In the genomic region with DNA sequence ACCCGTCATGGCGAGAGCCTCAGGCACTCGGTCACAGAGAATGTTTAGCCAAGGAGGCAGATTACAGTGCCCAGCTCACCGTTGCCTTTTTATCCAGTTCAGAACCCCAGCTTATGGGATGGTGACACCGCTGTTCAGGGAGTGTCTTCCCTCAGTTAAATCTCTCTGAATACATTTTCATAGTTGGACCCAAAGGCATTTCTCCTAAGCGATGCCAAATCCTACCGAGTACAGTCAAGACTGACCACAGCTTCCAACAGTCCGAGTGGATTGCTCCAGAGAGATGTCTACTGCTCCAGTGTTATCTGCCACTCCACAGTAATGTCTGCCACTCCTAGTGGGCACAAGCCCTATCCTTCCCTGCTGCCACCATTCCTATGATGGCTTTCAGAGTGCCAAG, we compare ENCODE assay signal across 29 mouse cellular contexts.
DNase-seq lines count a peak whose midpoint lies in the region; ATAC-seq and TF ChIP-seq lines count a peak whose summit lies in the region.
"Had no signal": no experiment of that assay in that cellular context is flagged by ENCODE, and none has a peak within 500 bp of the region (broad histone marks: within the 10 kb centered on the region; RNA-seq: fewer than 3 reads in every experiment).

No protein-coding gene starts in this region.

- H3K27me3 ChIP-seq in intestine, embryonic 15.5 days (replicated peaks) = no peaks in the 10 kb centered on the region
- H3K27me3 ChIP-seq in intestine, embryonic 16.5 days (replicated peaks; ENCODE audit: control insufficient read depth, insufficient read depth, low read length) = no peaks in the 10 kb centered on the region
- H3K27me3 ChIP-seq in lung, postnatal 0 days (replicated peaks; ENCODE audit: insufficient read depth, low read length) = no peaks in the 10 kb centered on the region
- H3K27me3 ChIP-seq in limb, embryonic 15.5 days = no peaks in the 10 kb centered on the region
- H3K27me3 ChIP-seq: embryonic facial prominence, embryonic 12.5 days; forebrain, embryonic 12.5 days; heart, embryonic 12.5 days; hindbrain, embryonic 13.5 days; midbrain, embryonic 13.5 days; neural tube, embryonic 13.5 days; Patski had no signal

- TF ChIP-seq CTCF in lung, postnatal 0 days (IDR thresholded peaks at IDR 0.05) = no peak

- 0 out of 2 replicates have a peak, but pooled peaks cover 2% of the 10 kb centered on the region for H3K4me1 ChIP-seq in intestine, embryonic 15.5 days (replicated peaks)
- H3K4me1 ChIP-seq in intestine, embryonic 16.5 days (ENCODE audit: control insufficient read depth, insufficient read depth, low read length) = 0 out of 2 replicates have a peak, but pooled peaks cover 2% of the 10 kb centered on the region
- no peaks in the 10 kb centered on the region for H3K4me1 ChIP-seq in lung, postnatal 0 days (ENCODE audit: insufficient read depth, low read depth, low read length)
- peaks cover 30% of the 10 kb centered on the region for H3K4me1 ChIP-seq in limb, embryonic 15.5 days
- H3K4me1 ChIP-seq: heart, embryonic 12.5 days had no signal

- 71% methylated on average over 8 of the region's 8 CpGs for WGBS in intestine, embryonic 15.5 days
- 67% methylated on average over 8 of the region's 8 CpGs for WGBS in intestine, embryonic 16.5 days
- whole genome bisulfite sequencing in lung, postnatal 0 days = 55% methylated on average over 8 of the region's 8 CpGs
- 45% methylated on average over 8 of the region's 8 CpGs for WGBS in limb, embryonic 15.5 days

- H3K4me2 ChIP-seq in intestine, embryonic 15.5 days (replicated peaks) = 0 out of 2 replicates have a peak overlapping the region, but pooled peaks have one; percentile 18
- no peak overlapping the region for H3K4me2 ChIP-seq in intestine, embryonic 16.5 days (ENCODE audit: low read depth, low read length)
- peak overlapping the region; percentile 27; the same call in 1 of the 2 replicates for H3K4me2 ChIP-seq in lung, postnatal 0 days (replicated peaks; ENCODE audit: low read depth, low read length)
- H3K4me2 ChIP-seq in limb, embryonic 15.5 days = peak overlapping the region; percentile 25; the same call in 1 of the 2 replicates
- H3K4me2 ChIP-seq: embryonic facial prominence, embryonic 12.5 days; forebrain, embryonic 12.5 days; heart, embryonic 12.5 days; hindbrain, embryonic 13.5 days; liver, embryonic 11.5 days; midbrain, embryonic 13.5 days; neural tube, embryonic 13.5 days had no signal

- H3K27ac ChIP-seq in intestine, embryonic 15.5 days = no peak overlapping the region
- no peak overlapping the region for H3K27ac ChIP-seq in intestine, embryonic 16.5 days (ENCODE audit: low read length)
- H3K27ac ChIP-seq in lung, postnatal 0 days (ENCODE audit: low read length) = peak overlapping the region; percentile 76
- H3K27ac ChIP-seq in limb, embryonic 15.5 days = peak overlapping the region; percentile 44; the same call in 1 of the 2 replicates
- H3K27ac ChIP-seq: embryonic facial prominence, embryonic 12.5 days; forebrain, embryonic 12.5 days; heart, adult 2 months; hindbrain, embryonic 13.5 days; left cerebral cortex, adult 2 months; macrophage; midbrain, embryonic 13.5 days; neural tube, embryonic 13.5 days had no signal

- no peaks in the 10 kb centered on the region for H3K9me3 ChIP-seq in intestine, embryonic 15.5 days
- no peaks in the 10 kb centered on the region for H3K9me3 ChIP-seq in intestine, embryonic 16.5 days (ENCODE audit: control insufficient read depth, low read length)
- H3K9me3 ChIP-seq in lung, postnatal 0 days (ENCODE audit: low read length) = no peaks in the 10 kb centered on the region
- no peaks in the 10 kb centered on the region for H3K9me3 ChIP-seq in limb, embryonic 15.5 days
- H3K9me3 ChIP-seq: embryonic facial prominence, embryonic 12.5 days; forebrain, embryonic 12.5 days; hindbrain, embryonic 13.5 days; midbrain, embryonic 13.5 days; neural tube, embryonic 13.5 days had no signal

- no peak for ATAC-seq in intestine, embryonic 15.5 days
- ATAC-seq in intestine, embryonic 16.5 days = no peak
- ATAC-seq in lung, postnatal 0 days = 0 out of 2 replicates have a peak, but pooled peaks have one; percentile 14
- no peak for ATAC-seq in limb, embryonic 15.5 days (ENCODE audit: insufficient number of reproducible peaks, low FRiP score, low TSS enrichment, low read depth)
- ATAC-seq: forebrain, postnatal 0 days; midbrain, embryonic 13.5 days; Patski had no signal

- H3K36me3 ChIP-seq in intestine, embryonic 15.5 days = no peaks in the 10 kb centered on the region
- H3K36me3 ChIP-seq in intestine, embryonic 16.5 days (ENCODE audit: control insufficient read depth, insufficient read depth, low read length) = no peaks in the 10 kb centered on the region
- no peaks in the 10 kb centered on the region for H3K36me3 ChIP-seq in lung, postnatal 0 days (ENCODE audit: insufficient read depth, low read length)
- H3K36me3 ChIP-seq in limb, embryonic 15.5 days = no peaks in the 10 kb centered on the region
- H3K36me3 ChIP-seq: embryonic facial prominence, embryonic 12.5 days; forebrain, embryonic 12.5 days; heart, embryonic 12.5 days; hindbrain, embryonic 13.5 days; midbrain, embryonic 13.5 days; neural tube, embryonic 13.5 days had no signal

- no peak for TF ChIP-seq EP300 in lung, postnatal 0 days (IDR thresholded peaks at IDR 0.05)

- DNase-seq in lung, postnatal 0 days (ENCODE audit: low spot score) = peak; percentile 62
- DNase-seq in lung, postnatal 14 days = no peak
- DNase-seq in T-cell, adult 2 months (ENCODE audit: low spot score) = no peak
- no peak for DNase-seq in thymus, postnatal 25 days
- DNase-seq: adrenal gland, postnatal 14 days; cerebellum, adult 11 months; cerebellum, adult 9-10 months; cerebellum, postnatal 36 days; forebrain, postnatal 0 days; heart, adult 2 months; heart, postnatal 4 days; kidney, adult 9 months; kidney, postnatal 14 days; right cerebral cortex, postnatal 4 days; thymus, postnatal 14 days had no signal

- H3K4me3 ChIP-seq in intestine, embryonic 15.5 days (replicated peaks) = no peak overlapping the region
- H3K4me3 ChIP-seq in intestine, embryonic 16.5 days (ENCODE audit: low read length) = no peak overlapping the region
- no peak overlapping the region for H3K4me3 ChIP-seq in lung, postnatal 0 days (ENCODE audit: low read depth, low read length)
- H3K4me3 ChIP-seq in limb, embryonic 15.5 days = no peak overlapping the region
- H3K4me3 ChIP-seq: embryonic facial prominence, embryonic 12.5 days; erythroblast, embryonic 14.5 days; forebrain, embryonic 12.5 days; heart, adult 2 months; heart, embryonic 12.5 days; hindbrain, embryonic 13.5 days; left cerebral cortex, adult 2 months; midbrain, embryonic 13.5 days; neural tube, embryonic 13.5 days had no signal

- no peak overlapping the region for H3K9ac ChIP-seq in intestine, embryonic 15.5 days
- no peak overlapping the region for H3K9ac ChIP-seq in intestine, embryonic 16.5 days (ENCODE audit: low read depth, low read length)
- H3K9ac ChIP-seq in lung, postnatal 0 days (replicated peaks; ENCODE audit: low read depth) = no peak overlapping the region
- no peak overlapping the region for H3K9ac ChIP-seq in limb, embryonic 15.5 days
- H3K9ac ChIP-seq: embryonic facial prominence, embryonic 12.5 days; forebrain, embryonic 12.5 days; forebrain, postnatal 0 days; heart, embryonic 12.5 days; hindbrain, embryonic 13.5 days; midbrain, embryonic 13.5 days; neural tube, embryonic 13.5 days had no signal

Comparison
In these comparisons a context has a peak if more than half of its experiments do, and no peak if none do; other contexts are left out.
1. H3K27ac ChIP-seq: peak in lung, postnatal 0 days (single experiment) and limb, embryonic 15.5 days (single experiment); none in intestine, embryonic 15.5 days (single experiment) and intestine, embryonic 16.5 days (single experiment).